Mouse (Mus musculus) liver, embryonic 16.5 days (tissue): ENCODE measurements around the gene Cdh18. TPM values are rescaled to one million over a fixed set of nuclear protein-coding genes. Genes with fewer than 3 reads are reported as not detected.

Experiments
- ATAC-seq: fragments of 200-750 bp; cut with Nextera tagmentation; 2 replicates; pipeline ENCODE4 v1.8.0; 2017; ENCODE audit warnings: low read depth, mild to moderate bottlenecking, moderate number of reproducible peaks, moderate library complexity
- H3K27ac ChIP-seq: fragments of 300-500 bp; sonication (generic); 2 replicates; pipeline ENCODE4 v1.5.1; 2014; ENCODE audit warnings: mild to moderate bottlenecking, low read length
- H3K27me3 ChIP-seq: fragments of 300-500 bp; sonication (generic); 2 replicates; pipeline ENCODE4 v1.6.1; 2014; ENCODE audit warnings: low read depth, low read length, mixed read lengths; ENCODE audit not compliant: control insufficient read depth, insufficient read depth
- H3K36me3 ChIP-seq: fragments of 300-500 bp; sonication (generic); 2 replicates; pipeline ENCODE4 v1.6.1; 2014; ENCODE audit warnings: mild to moderate bottlenecking; ENCODE audit not compliant: control insufficient read depth, insufficient read depth
- H3K4me1 ChIP-seq: fragments of 300-500 bp; sonication (generic); 2 replicates; pipeline ENCODE4 v1.6.1; 2014; ENCODE audit warnings: low read depth, low read length, mixed read lengths; ENCODE audit not compliant: control insufficient read depth
- H3K4me2 ChIP-seq: fragments of 300-500 bp; sonication (generic); 2 replicates; pipeline ENCODE4 v1.6.1; 2014; ENCODE audit warnings: low read depth, low read length, mixed read lengths
- H3K4me3 ChIP-seq: fragments of 300-500 bp; sonication (generic); 2 replicates; pipeline ENCODE4 v1.5.1; 2014; ENCODE audit warnings: low read depth, mild to moderate bottlenecking, low read length
- H3K9ac ChIP-seq: fragments of 300-500 bp; sonication (generic); 2 replicates; pipeline ENCODE4 v1.6.1; 2014; ENCODE audit warnings: low read depth, low read length
- H3K9me3 ChIP-seq: fragments of 300-500 bp; sonication (generic); replicated peaks from 2 replicates; pipeline ENCODE4 v1.6.1; 2016; ENCODE audit warnings: low read length; ENCODE audit not compliant: control insufficient read depth
- WGBS: fragments of 180-500 bp; shearing (Covaris S2); extraction: QIAGEN DNeasy Blood & Tissue Kit; methylation state at CpG from one replicate; pipeline ENCODE4 v1.1.7; 2014; ENCODE audit not compliant: insufficient replicate concordance; 5-methylcytosine and 5-hydroxymethylcytosine counted together
- polyA plus RNA-seq: library from polyadenylated mRNA; unstranded; fragments of >200 nt; fragmentation: Nextera tagmentation; extraction: Ambion mirVana; gene quantifications from 2 replicates; pipeline ENCODE4 v1.2.1, GENCODE M21; 2015

Cdh18 gene
- polyA plus RNA-seq, 1 experiment from 2014 or later, result 0.04 TPM

DNA sequence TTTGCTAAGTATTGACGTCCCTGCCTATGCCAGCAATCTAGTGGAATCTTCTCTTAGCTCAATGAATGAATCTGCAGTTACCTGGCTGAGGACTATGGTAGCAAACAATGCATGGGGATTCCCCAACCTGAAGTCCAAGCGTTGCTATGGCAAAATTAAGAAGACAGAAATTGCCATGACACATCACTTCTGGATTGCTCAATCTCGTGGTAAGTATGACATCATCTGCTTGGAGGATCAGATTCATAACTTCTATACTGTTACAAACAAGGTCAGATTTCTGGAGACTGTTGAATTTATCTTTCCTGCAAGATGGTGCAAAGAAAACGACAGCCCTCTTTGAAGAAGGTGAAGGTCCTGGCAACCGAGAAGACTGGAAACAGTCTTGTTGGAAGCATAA, 881.2 kb downstream of the Cdh18 start:
- no peaks in the 10 kb centered on the region for H3K27me3 ChIP-seq
- no peak overlapping the region for H3K4me3 ChIP-seq
- H3K9ac ChIP-seq, result no peak overlapping the region
- no peak overlapping the region for H3K27ac ChIP-seq
- no peak for ATAC-seq
- H3K4me1 ChIP-seq, result no peaks in the 10 kb centered on the region
- H3K9me3 ChIP-seq, result no peaks in the 10 kb centered on the region
- 56% methylated on average over 5 of the region's 5 CpGs for WGBS
- no peak overlapping the region for H3K4me2 ChIP-seq
- no peaks in the 10 kb centered on the region for H3K36me3 ChIP-seq

DNA sequence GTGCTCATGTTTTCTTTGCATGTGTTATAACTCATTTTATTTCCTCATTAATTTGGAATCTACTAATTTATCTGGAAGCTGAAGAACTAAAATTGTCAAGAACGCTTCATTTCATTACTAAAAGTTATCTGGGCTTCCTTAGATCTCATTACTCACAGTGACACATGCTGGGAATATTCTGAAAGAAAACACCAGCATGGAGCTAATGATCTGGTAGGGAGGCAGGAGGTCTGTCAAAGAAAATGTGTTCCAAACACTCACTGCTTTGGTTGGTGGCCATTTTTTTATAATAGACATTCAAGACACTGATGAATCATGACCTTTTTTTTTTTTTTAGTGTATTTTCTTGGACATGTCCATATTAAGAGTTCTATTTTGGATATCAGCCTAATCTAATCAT, 899.7 kb downstream of the Cdh18 start:
- 52% methylated on average over 1 of the region's 1 CpGs for WGBS
- Histone ChIP-seq H3K4me1 (no peaks in the 10 kb centered on the region), H3K4me2 (no peak overlapping the region), H3K27me3 (no peaks in the 10 kb centered on the region), H3K27ac (no peak overlapping the region), H3K36me3 (no peaks in the 10 kb centered on the region), H3K9me3 (no peaks in the 10 kb centered on the region), H3K9ac (no peak overlapping the region), H3K4me3 (no peak overlapping the region)
- ATAC-seq, result no peak

DNA sequence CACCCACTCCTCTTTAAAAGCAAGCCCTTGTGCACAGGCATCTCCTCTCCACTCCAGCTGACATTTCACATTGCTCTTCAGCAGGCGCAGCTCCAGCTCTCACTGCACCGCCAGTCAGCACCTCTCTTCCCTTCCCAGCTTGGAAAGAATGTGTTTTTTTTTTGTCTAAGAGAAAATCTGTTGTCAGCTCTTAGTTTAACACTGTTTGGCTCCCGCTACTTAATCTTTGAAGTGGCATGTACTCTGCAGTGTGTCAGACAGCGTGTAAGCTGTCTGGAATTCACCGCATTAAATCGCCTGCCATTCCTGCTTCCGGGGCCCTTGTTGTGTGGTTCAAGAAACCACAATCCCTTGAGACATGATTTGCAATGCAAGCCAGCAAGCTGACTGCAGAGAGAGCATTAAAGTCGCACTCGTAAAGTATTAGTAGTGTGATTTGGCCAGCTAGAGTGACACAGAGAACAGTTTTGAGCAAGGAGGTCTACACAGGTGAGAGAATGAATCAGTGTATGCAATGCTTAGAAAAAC, 903.3 kb downstream of the Cdh18 start:
- Histone ChIP-seq H3K36me3 (no peaks in the 10 kb centered on the region), H3K9me3 (no peaks in the 10 kb centered on the region; the same call in 1 of the 2 replicates), H3K4me2 (no peak overlapping the region), H3K4me3 (no peak overlapping the region), H3K27me3 (no peaks in the 10 kb centered on the region), H3K9ac (no peak overlapping the region), H3K27ac (no peak overlapping the region), H3K4me1 (no peaks in the 10 kb centered on the region)
- WGBS, result 45% methylated on average over 9 of the region's 9 CpGs
- no peak for ATAC-seq

DNA sequence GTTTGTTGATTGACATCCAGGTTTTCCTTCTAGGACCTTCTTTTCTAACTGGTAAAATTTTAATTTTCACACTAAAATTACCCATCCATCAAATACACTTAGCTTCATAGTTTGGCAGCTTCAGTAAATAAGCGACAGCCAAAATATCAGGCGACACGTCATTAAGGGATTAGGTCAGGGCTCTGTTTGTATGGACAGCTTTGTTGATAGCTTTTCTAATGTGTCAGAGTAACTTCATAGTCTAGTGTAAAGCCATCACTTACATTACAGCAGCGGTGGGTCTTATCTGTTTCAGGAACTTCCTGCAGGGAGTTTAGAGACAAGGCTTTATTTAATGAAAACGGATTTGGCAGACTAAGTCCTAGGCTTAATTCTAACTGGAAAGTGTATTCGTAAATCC, 904.5 kb downstream of the Cdh18 start:
- H3K27ac ChIP-seq, result no peak overlapping the region
- WGBS, result 66% methylated on average over 6 of the region's 6 CpGs
- no peak for ATAC-seq
- H3K27me3 ChIP-seq, result no peaks in the 10 kb centered on the region
- no peaks in the 10 kb centered on the region for H3K36me3 ChIP-seq
- no peaks in the 10 kb centered on the region; the same call in 1 of the 2 replicates for H3K9me3 ChIP-seq
- H3K4me2 ChIP-seq, result no peak overlapping the region
- no peak overlapping the region for H3K4me3 ChIP-seq
- no peaks in the 10 kb centered on the region for H3K4me1 ChIP-seq
- H3K9ac ChIP-seq, result no peak overlapping the region

DNA sequence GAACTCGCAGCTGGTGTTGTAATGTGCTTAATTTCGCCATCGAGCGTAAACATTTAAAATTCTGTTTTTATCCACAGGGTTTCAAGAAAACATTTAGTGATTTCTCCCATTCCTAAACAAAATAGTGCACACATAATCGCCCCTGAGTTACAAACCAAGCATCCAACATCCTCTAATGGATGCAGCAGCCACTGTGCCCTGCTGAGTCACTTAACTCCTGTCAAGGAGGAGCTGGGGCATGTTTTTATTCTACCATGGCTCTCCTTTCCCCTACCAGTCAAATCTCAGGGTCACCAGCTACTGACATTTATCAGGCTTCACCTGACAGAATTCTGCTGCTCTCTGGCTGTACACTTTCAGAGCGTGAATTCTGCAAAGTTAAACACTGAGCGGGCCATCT, 906.5 kb downstream of the Cdh18 start:
- H3K36me3 ChIP-seq, result no peaks in the 10 kb centered on the region
- no peaks in the 10 kb centered on the region for H3K4me1 ChIP-seq
- H3K4me3 ChIP-seq, result no peak overlapping the region
- 65% methylated on average over 7 of the region's 7 CpGs for whole genome bisulfite sequencing
- no peak for ATAC-seq
- no peaks in the 10 kb centered on the region; the same call in 1 of the 2 replicates for H3K9me3 ChIP-seq
- no peak overlapping the region for H3K27ac ChIP-seq
- no peaks in the 10 kb centered on the region for H3K27me3 ChIP-seq
- H3K9ac ChIP-seq, result no peak overlapping the region
- H3K4me2 ChIP-seq, result no peak overlapping the region

DNA sequence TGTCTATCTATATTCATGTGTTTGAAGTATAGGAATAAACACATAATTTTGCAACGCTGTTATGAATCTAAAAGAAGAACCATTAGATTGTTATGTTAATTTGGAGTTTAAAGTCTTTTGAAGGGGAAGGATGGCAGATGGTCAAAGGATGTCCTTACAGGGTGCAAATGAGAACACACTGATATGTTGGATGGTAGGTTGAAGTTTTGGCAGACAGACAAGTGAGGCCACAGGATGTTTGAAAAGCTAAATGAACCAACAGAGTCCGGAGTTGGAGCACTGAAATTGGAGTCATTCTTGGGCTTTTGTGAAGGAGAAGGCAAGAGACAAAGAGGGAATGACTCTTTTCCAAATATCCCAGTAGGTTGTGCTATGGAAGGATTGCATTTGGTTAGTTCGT, 908.6 kb downstream of the Cdh18 start:
- H3K36me3 ChIP-seq, result no peaks in the 10 kb centered on the region
- no peak overlapping the region for H3K4me3 ChIP-seq
- no peak overlapping the region for H3K27ac ChIP-seq
- H3K4me2 ChIP-seq, result no peak overlapping the region
- WGBS, result 52% methylated on average over 3 of the region's 3 CpGs
- ATAC-seq, result no peak
- H3K4me1 ChIP-seq, result no peaks in the 10 kb centered on the region
- H3K27me3 ChIP-seq, result no peaks in the 10 kb centered on the region
- H3K9ac ChIP-seq, result no peak overlapping the region
- H3K9me3 ChIP-seq, result no peaks in the 10 kb centered on the region; the same call in 1 of the 2 replicates

DNA sequence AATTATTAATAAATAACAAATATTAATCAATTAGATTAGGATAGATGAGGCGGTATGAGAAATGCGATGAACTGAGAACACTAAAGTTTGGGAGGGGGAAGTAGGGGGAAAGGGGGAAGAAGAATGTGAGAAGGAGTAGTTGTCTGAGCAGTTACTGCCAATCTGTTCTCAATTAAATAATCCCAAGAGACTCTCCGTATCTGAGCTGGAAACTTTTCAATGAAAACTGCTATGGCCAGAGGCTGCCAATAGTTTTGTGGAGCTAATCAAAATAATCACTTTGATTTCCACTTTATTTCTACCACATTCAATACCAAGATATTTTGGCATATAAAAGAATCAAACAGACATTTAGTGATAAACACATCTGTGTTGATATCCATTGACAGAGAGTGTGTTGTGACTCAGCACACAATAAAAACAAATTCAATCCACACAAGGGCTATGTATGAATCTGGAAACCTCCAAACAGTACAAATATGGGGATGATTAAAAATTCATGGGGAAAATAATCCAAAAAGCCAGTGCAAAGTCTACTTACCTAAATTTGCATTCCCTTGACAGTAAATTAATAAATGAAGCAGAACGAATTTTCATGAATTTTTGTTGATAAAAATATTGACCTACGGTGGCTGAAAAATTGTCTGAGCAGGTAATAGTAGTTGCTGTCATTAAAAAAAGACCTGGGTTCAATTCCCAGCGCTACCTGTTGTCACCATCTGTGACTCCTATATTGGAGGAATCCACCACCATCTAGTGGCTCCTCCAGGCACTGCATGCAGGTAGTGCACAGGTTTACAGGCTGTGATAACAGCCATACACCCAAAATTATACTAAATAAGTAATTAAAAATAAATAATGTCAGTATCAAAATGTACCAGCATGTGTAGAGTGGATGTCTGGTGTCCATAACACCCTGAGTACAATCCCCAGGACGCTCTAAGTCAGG, 922.0 kb downstream of the Cdh18 start:
- H3K4me1 ChIP-seq, result no peaks in the 10 kb centered on the region
- no peak overlapping the region for H3K27ac ChIP-seq
- H3K9me3 ChIP-seq, result no peaks in the 10 kb centered on the region
- no peak overlapping the region for H3K4me2 ChIP-seq
- H3K27me3 ChIP-seq, result no peaks in the 10 kb centered on the region
- no peaks in the 10 kb centered on the region for H3K36me3 ChIP-seq
- whole genome bisulfite sequencing, result 60% methylated on average over 7 of the region's 7 CpGs
- no peak overlapping the region for H3K4me3 ChIP-seq
- no peak for ATAC-seq
- H3K9ac ChIP-seq, result no peak overlapping the region

DNA sequence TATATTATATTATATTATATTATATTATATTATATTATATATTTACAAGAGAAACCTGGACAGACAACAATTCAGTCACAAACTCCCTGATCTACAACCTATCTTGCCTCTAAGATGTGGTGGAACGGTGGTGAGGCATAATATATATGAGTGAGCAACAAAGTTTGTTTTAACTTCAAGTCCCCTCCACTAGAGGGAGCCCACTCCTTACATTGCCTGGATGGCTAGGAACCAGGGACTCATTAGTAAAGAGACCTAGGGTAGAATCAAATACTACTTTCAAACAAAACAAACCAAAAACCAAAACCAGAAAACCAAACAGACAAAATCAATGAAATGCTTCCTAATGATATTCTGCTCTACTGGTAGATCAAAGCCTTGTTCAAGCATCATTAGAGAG, 937.5 kb downstream of the Cdh18 start:
- Histone ChIP-seq H3K4me1 (no peaks in the 10 kb centered on the region), H3K4me2 (no peak overlapping the region), H3K36me3 (no peaks in the 10 kb centered on the region), H3K27ac (no peak overlapping the region), H3K4me3 (no peak overlapping the region), H3K9ac (no peak overlapping the region), H3K9me3 (no peaks in the 10 kb centered on the region), H3K27me3 (no peaks in the 10 kb centered on the region)
- no peak for ATAC-seq
- 41% methylated on average over 1 of the region's 1 CpGs for WGBS

DNA sequence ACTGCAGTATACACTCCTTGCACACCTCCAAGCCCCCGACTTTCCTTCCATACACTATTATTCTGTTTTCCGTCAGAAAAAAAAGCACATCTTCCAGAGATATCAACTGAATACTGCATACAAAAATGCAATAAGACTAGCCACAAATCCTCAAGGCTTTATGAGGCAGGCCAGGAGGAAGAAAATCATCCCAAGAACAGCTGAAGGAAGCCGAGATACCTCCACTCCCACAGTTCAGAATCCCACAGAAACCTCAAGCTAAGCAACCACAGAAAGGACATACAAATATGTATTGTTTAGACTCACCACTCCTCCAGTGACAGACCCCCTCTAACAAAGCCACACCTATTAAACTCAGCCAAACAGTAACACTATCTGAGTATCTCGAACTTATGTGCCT, 957.7 kb downstream of the Cdh18 start:
- H3K4me3 ChIP-seq, result no peak overlapping the region
- H3K27ac ChIP-seq, result no peak overlapping the region
- no peaks in the 10 kb centered on the region for H3K36me3 ChIP-seq
- ATAC-seq, result no peak
- no peak overlapping the region for H3K9ac ChIP-seq
- H3K4me1 ChIP-seq, result no peaks in the 10 kb centered on the region
- no peaks in the 10 kb centered on the region for H3K9me3 ChIP-seq
- no peak overlapping the region for H3K4me2 ChIP-seq
- no peaks in the 10 kb centered on the region for H3K27me3 ChIP-seq
- 51% methylated on average over 4 of the region's 4 CpGs for WGBS
